Mouse (Mus musculus) retina, adult 2 months (tissue): ENCODE measurements around the gene Tubb2a.

ENCODE experiments used
- DNase-seq: peaks from one replicate; pipeline ENCODE4 v3.0.0-alpha.2; 2012; ENCODE audit warnings: low read depth, low spot score

Gene Tubb2a

DNA sequence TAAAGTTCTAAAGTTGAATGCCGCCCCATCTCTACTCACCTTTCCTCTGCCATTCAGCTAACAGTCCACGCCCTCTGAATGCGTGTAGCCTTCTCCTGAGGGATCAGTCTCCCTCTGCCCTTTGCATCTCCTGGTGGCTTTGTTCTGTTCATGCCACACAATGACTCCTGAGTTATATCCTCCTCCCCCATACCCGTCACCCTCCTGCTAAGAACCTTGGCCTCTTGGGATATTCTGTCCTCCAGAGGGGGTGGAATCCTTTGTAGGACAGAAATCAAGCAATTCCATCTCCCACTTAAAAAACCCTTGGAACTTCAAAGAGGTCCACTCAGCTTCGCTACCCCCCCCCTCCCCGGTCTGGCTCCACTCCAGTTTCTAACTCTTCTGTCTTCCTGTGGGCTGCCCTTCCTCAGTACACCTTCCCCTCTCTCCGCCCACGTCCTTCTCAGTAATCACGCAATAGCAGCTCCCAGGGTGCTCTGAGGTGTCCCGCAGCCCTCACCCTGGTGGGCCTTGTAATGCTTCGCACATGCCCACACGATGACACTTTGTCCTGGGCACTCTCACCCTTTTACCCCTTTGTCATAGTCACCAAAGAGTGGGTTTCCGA is 24.0 kb downstream of the Tubb2a start:
- DNase-seq = no peak

DNA sequence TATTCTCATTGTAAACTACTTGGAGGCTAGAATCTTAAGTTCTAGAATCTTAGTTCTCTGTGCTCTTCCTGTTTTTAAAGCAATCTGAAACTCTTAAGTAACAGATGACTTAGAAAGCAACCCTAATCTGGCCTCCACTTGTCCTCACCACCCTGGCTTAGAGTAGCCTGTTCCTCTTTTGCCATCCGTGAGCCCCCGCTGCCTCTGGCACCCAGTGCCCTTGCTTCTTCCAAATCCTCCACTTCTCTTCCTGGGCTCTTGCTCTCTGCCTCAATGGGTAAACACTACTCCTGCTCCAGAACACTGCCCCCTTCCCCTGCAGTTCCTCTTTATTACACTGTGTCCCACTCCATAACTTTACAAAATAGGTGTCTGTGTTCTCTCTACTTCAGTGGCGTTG is 26.1 kb downstream of the Tubb2a start:
- DNase-seq = no peak

DNA sequence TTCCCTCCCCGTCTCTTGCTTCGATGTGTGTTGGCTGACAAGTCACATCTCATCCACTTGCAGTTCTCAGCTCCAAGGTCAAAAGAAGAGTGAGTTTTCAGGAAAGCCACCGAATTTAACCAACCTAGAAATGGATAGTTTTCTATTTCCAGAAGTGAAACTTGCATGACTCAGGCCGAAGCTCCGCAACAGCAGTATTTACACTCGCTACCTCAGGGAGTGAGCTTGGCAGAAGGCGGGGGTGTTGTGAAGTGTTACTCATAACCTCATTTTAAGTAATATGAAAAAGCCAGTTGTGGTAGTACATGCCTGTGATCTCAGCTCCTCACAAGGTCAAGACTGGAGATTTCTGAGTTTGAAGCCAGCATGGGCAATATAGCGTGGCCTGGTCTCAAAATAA is 27.3 kb downstream of the Tubb2a start:
- no peak for DNase-seq

DNA sequence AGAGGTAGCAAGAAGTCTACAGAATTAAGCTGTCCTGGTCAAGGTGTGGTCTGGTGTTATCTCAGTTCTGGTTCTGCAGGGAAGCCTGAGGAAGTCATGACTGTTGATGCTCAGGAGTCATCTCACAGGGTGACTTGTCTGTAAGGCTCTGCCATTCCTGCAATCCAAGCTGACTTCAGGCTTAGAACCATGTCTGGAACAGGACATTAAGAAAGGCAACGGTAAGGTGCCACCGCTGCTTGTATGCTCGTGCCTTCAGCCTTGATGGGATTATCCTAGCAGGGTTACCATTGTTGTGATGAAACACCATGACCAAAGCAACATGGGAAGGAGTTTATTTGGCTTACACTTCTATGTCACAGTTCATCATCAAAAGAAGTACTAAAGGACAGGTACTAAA is 30.3 kb downstream of the Tubb2a start:
- DNase-seq = no peak

- DNase-seq = peak; percentile 40
These were observed 31.3 kb downstream of the Tubb2a start for GRCm38 (mm10) chr13:34046421-34047012.

DNA sequence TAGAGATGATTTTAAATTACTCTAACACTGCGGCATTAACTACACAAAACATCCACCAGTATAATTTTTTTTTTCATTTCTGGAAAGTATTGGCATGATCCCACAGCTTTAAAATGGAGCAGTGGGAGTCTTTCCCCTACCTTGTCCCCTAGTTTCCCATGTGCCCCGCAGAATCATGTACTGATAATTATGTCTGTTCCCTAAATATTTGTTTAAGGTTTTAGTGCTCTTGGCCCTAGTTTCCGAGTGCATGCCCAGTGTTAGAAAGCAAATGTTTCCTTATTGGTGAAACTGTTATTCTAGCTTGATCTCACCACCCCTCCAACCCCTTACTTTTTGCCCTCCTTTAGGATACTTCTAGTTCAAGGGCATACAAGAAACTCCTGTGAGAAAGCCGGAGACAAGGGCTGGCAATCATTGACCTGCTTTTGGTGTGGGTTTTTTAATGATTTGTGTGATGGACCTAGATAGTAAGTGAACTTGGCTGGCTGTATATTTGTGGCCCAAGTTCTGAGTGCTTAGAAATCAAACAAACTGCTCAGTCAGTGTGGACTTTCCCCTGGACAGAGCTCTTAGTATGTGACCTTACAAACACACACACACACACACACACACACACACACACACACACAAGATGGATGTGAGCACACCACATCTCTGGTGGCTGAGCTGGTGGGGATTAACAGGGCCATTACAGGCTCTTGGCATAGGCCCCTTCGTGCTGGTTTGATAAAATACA is 32.1 kb downstream of the Tubb2a start:
- no peak for DNase-seq

- no peak for DNase-seq
These were observed 34.0 kb downstream of the Tubb2a start for GRCm38 (mm10) chr13:34043716-34044393.

GRCm38 (mm10) chr13:34040091-34040490 is 37.7 kb downstream of the Tubb2a start:
- no peak for DNase-seq

DNA sequence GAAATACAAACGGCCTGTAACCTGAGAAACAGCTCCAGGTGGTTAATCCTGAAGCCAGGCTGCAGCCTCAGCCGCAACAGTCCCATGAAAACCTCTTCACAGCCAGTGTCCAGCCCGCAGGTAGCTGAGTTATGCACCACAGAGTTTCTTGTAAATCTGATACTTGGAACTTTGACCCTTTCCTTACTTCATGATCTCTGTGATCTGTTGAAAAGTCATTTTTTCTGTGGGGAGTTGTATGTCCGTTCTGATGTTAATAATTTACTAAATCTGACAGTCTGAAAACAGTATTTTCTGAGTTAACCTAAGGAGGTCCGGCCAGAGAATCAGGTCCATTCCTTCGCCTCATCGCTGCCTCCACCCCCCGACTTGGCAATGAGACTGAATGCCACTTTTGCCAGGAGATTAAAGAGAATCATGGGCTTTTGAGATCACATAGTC is 38.9 kb downstream of the Tubb2a start:
- DNase-seq = no peak

DNA sequence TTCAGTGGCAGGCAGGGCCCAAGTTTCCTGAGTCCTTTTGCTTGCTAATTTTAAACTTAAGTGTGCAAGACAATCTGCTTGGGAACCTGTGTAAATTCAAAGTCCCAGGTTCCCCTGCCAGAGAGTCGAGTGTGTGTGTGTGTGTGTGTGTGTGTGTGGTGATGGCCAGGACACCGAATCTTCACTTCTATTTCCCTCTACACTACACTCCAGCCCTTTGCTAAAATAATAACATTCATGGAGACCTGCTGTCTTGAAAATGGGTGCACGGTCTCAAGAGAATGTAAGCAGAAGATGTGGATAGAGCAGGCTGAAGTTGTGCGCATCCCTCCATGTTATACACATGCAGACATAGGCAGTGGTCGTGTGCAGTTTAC is 39.8 kb downstream of the Tubb2a start:
- no peak for DNase-seq

GRCm38 (mm10) chr13:34037172-34038055 is 40.4 kb downstream of the Tubb2a start, which contains the start of gene Bphl:
TSS of gene Bphl (plus strand) at chr13:34037597.
- DNase-seq = peak; percentile 83

DNA sequence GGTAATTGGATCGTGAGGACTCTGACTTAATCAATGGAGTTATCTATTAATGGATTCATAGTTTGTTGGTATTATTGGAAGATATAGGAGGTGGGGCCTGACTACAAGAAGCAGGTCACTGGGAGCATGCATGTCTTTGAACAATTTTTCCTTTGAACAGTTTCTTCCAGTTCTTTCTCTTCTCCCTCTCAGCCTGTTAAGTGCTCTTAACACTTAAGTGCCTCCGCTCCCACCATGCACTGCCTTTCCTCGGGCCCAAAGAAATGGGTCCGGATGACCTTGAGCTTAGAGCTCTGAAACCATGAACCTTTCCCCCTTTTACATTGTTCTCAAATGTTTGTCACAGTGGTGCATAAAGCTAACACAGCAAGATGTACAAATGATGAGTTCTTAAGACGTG is 41.1 kb downstream of the Tubb2a start:
- no peak for DNase-seq

DNA sequence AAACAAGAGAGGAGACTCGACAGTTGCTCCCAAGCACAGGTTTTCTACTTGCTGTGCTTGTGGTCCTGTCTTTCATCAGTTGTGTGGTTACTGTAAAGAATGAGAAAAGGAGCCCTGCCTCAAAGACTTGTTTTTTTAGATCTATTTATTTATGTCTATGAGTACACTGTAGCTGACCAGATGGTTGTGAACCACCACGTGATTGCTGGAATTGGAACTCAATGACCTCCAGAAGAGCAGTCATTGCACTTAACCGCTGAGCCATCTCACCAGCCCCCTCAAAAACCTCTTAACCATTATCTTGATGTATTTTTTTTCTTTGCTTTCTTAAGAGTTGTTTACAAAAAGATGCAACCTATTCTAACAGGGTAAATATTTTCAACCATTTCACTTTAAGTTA is 42.4 kb downstream of the Tubb2a start:
- DNase-seq = no peak

DNA sequence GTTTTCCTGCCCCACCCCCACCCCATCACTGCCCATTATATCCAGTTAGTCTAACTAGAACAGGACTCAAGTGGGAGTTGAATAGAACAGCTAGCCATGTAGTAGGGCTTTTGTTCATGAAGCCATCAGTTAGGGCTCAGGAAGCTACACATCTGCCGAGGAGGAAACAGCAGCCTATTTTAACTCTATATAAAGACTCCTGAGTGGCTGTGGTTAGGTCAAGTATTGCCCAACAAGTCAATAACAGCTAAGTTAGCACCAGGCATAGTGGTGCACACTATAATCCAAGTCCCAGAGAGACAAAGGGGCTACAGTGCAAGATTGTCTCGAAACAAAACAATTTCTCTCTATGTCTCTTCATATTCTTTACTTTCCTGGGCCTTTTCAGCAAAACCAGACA is 45.8 kb downstream of the Tubb2a start:
- DNase-seq = no peak
